Mouse (Mus musculus) heart, postnatal 0 days (tissue): Measurements from ENCODE around the gene Nxf1. TPM values are rescaled to one million over a fixed set of nuclear protein-coding genes. Genes with fewer than 3 reads are reported as not detected.
"Not testable (repeated sequence)": the region's sequence is repeated elsewhere in the genome, so short reads cannot be mapped to it uniquely, and the experiment has no call there.

Experiments used
- ATAC-seq: fragments of 200-750 bp; cut with Nextera tagmentation; 2 replicates; pipeline ENCODE4 v1.8.0; 2017; ENCODE audit warnings: low read depth, moderate number of reproducible peaks, moderate library complexity; ENCODE audit not compliant: insufficient read depth
- DNase-seq: peaks from one replicate; pipeline ENCODE4 v3.0.0-alpha.2; 2016; ENCODE audit warnings: low spot score
- H3K27ac ChIP-seq: fragments of 300-500 bp; sonication (generic); 2 replicates; pipeline ENCODE4 v1.5.1; 2014; ENCODE audit warnings: low read depth, mild to moderate bottlenecking
- H3K27me3 ChIP-seq: fragments of 300-500 bp; sonication (generic); 2 replicates; pipeline ENCODE4 v1.6.1; 2014; ENCODE audit warnings: low read length, mixed read lengths; ENCODE audit not compliant: control insufficient read depth, insufficient read depth
- H3K36me3 ChIP-seq: fragments of 300-500 bp; sonication (generic); replicated peaks from 2 replicates; pipeline ENCODE4 v1.6.1; 2014; ENCODE audit warnings: low read length, mixed read lengths; ENCODE audit not compliant: control insufficient read depth, insufficient read depth
- H3K4me1 ChIP-seq: fragments of 300-500 bp; sonication (generic); 2 replicates; pipeline ENCODE4 v1.6.1; 2014; ENCODE audit warnings: antibody characterized with exemption; ENCODE audit not compliant: control insufficient read depth, insufficient read depth
- H3K4me2 ChIP-seq: fragments of 300-500 bp; sonication (generic); 2 replicates; pipeline ENCODE4 v1.6.1; 2014; ENCODE audit warnings: low read depth, mild to moderate bottlenecking, low read length, moderate library complexity
- H3K4me3 ChIP-seq: fragments of 300-500 bp; sonication (generic); 2 replicates; pipeline ENCODE4 v1.5.1; 2014; ENCODE audit warnings: low read depth, low read length
- H3K9ac ChIP-seq: fragments of 300-500 bp; sonication (generic); replicated peaks from 2 replicates; pipeline ENCODE4 v1.6.1; 2014; ENCODE audit warnings: low read depth, low read length, mixed read lengths
- H3K9me3 ChIP-seq: fragments of 300-500 bp; sonication (generic); replicated peaks from 2 replicates; pipeline ENCODE4 v1.6.1; 2016; ENCODE audit warnings: low read length; ENCODE audit not compliant: control insufficient read depth
- CTCF ChIP-seq: IDR thresholded peaks from 2 replicates; pipeline ENCODE4 v1.5.1; 2016; ENCODE audit warnings: antibody characterized with exemption, control low read depth, low read depth
- EP300 ChIP-seq: IDR thresholded peaks from 2 replicates; pipeline ENCODE4 v1.6.1; 2016; ENCODE audit warnings: antibody characterized with exemption, low read depth
- WGBS: fragments of 180-500 bp; shearing (Covaris S2); extraction: QIAGEN DNeasy Blood & Tissue Kit; methylation state at CpG from one replicate; pipeline ENCODE4 v1.1.7; 2014; 5-methylcytosine and 5-hydroxymethylcytosine counted together
- polyA plus RNA-seq: library from polyadenylated mRNA; unstranded; fragments of >200 nt; fragmentation: Nextera tagmentation; extraction: Ambion mirVana; gene quantifications from 2 replicates; pipeline ENCODE4 v1.2.1, GENCODE M21; 2015
- total RNA-seq: library from RNA; depleted of rRNA; stranded (reverse); fragments of >200 nt; gene quantifications from 2 replicates; pipeline ENCODE4 v1.2.3, GENCODE M21; 2014; ENCODE audit warnings: low replicate concordance

Gene Nxf1
- total and polyA plus RNA-seq, 2 experiments from 2014 or later, result 42.3 to 54.8 TPM

DNA sequence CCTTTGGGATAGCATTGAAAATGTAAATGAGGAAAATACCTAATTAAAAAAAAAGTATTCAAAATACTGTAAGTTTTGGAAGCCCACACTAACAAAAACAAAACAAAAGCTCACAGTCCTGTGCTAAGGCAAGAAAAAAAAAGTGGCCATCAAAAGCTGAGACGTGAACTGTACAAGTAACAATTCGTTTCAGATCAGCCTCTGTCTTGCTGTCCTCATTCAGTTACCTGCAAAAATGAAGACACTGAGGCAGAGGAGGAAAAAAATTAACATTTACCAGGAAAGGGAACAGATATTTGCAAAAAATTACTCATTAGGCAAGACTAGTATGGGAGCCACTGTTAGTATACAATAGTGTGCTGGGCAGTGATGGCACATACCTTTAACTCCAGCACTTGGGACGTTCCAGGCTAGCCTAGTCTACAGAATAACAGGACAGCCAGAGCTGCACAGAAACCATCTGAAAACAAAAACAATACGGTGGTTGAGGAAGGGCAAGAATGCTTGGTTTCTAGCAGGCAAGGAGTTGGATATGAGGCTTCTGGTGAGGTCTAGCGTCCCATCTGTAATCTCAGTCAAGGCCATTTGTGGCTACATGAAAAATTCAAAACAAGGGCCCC is 29.3 kb upstream of the Nxf1 start:
- ATAC-seq, result no peak
- no peak overlapping the region for H3K4me2 ChIP-seq
- DNase-seq, result no peak
- H3K9me3 ChIP-seq, result no peaks in the 10 kb centered on the region
- no peak overlapping the region for H3K9ac ChIP-seq
- H3K27me3 ChIP-seq, result no peaks in the 10 kb centered on the region
- 23% methylated on average over 5 of the region's 5 CpGs for WGBS
- no peak overlapping the region for H3K4me3 ChIP-seq
- H3K36me3 ChIP-seq, result peaks cover 30% of the 10 kb centered on the region
- no peak overlapping the region for H3K27ac ChIP-seq
- TF ChIP-seq EP300 (no peak), CTCF (no peak)
- peaks cover 14% of the 10 kb centered on the region; the same call in 1 of the 2 replicates for H3K4me1 ChIP-seq

DNA sequence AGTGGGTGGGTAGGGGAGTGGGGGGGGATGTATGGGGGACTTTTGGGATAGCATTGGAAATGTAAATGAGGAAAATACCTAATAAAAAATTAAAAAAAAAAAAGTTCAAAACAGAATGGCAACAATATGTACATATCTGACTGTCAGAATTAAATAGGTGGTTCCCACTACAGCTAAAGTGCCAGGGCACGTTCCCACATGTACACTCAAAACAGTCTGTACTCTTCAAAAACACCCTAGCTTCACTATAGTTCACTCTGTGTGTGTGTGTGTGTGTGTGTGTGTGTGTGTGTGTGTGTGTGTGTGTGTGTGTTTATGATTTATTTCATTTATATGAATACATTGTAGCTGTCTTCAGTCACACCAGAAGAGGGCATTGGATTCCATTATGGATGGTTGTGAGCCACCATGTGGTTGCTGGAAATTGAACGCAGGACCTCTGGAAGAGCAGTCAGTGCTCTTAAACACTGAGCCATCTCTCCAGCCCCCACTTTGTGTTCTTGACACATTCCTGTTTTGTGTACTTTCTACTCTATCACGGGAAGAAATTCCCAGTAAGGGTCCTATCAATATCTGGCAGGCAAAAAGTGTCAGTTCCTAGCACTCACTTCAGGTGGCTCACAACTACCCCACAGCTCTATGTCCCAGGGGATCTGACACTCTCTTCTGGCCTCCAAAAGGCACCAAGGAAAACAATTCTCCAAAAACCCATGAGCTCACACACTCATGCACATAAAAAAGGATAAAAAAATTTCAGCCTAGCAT is 28.4 kb upstream of the Nxf1 start:
- not testable (repeated sequence) for H3K9ac ChIP-seq, H3K4me2 ChIP-seq, H3K9me3 ChIP-seq, H3K27ac ChIP-seq, H3K27me3 ChIP-seq, DNase-seq, H3K4me3 ChIP-seq, ATAC-seq
- WGBS, result 40% methylated on average over 3 of the region's 3 CpGs
- peaks cover 30% of the 10 kb centered on the region for H3K36me3 ChIP-seq
- H3K4me1 ChIP-seq, result peaks cover 14% of the 10 kb centered on the region; the same call in 1 of the 2 replicates

DNA sequence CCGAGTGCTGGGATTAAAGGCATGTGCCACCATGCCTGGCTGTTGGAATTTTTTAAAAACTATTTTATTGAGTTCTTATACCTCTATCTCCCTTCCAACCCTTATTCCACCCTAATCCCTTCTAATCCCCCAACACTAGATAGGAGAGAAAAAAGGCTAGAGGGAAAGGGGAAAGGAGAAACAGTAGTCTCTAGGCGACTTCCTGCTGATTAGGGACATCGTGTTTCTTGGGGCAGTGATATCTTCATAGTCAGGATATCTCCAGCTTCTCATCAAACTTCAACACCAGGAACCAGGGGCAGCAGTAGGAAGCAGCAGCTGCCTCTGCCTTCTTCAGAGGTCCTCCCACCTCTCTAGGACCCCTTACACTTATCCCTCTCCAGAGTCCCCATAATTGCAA is 22.5 kb upstream of the Nxf1 start:
- no peak for TF ChIP-seq CTCF
- TF ChIP-seq EP300, result no peak
- DNase-seq (no peak), ATAC-seq (no peak)
- Histone ChIP-seq H3K9me3 (no peaks in the 10 kb centered on the region), H3K4me2 (no peak overlapping the region), H3K4me1 (peaks cover 5% of the 10 kb centered on the region; the same call in 1 of the 2 replicates), H3K9ac (no peak overlapping the region), H3K36me3 (peaks cover 17% of the 10 kb centered on the region), H3K27me3 (no peaks in the 10 kb centered on the region), H3K4me3 (no peak overlapping the region), H3K27ac (no peak overlapping the region)
- 50% methylated on average over 3 of the region's 3 CpGs for WGBS

DNA sequence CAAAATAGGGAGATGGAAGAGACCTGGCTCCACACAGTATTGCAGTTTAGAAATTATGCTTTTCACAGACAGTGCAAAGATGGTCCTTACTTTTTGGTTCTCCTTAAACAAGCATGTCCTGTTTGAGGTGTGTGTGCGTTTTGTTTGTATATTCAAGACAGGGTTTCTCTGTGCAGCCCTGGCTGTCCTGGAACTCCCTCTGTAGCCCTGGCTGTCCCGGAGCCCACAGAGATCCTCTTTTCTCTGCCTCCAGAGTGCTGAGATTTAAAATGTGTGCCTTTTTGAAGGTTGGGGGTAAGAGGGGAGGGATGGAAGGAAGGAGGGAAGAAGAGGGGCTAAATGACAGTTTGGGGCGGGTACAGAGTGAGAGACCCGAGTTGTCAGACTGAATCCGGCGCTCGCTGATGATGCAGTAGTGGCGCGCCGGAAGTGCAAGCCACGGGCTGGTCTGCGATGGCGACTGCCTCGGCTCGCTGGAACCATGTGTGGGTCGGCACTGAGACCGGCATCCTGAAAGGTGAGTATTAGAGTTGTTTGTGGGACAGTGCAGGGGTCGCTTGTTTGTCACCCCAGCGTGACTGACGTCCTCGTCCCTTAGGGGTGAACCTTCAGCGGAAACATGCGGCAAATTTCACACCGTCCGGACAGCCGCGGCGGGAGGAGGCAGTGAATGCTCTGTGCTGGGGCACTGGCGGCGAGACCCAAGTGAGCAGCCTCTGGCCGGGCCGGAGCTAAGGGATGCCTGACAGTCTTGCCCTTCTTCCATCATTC is 21.3 kb upstream of the Nxf1 start, which contains the start of gene Wdr74:
TSS of gene Wdr74 (plus strand) at position 439 of the 771 bp plus-strand sequence.
- DNase-seq (peak; percentile 80), ATAC-seq (peak; percentile 93)
- TF ChIP-seq CTCF (no peak), EP300 (no peak)
- Histone ChIP-seq H3K4me2 (peak within 1 kb of the TSS; percentile 92), H3K27me3 (no peaks in the 10 kb centered on the region), H3K4me1 (peaks cover 5% of the 10 kb centered on the region), H3K36me3 (peaks cover 26% of the 10 kb centered on the region), H3K9me3 (no peaks in the 10 kb centered on the region), H3K9ac (peak within 1 kb of the TSS; percentile 74), H3K27ac (peak within 1 kb of the TSS; percentile 70), H3K4me3 (peak within 1 kb of the TSS; percentile 80)
- WGBS, result 0% methylated on average over 32 of the region's 32 CpGs

DNA sequence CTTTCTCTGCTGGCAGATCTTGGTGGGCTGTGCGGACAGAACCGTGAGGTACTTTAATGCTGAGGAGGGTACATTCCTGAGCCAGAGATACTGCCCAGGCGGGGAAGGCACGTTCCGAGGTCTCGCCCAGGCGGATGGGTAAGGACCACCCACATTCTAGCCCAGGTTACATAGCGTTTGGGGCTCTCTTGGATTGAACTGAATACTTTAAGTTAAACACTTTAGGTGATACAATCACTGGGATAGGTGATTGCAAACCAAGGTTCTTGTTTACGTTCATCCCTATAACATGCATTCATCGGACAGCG is 20.8 kb upstream of the Nxf1 start:
- TF ChIP-seq CTCF (no peak), EP300 (no peak)
- peak; percentile 37 for ATAC-seq
- no peak for DNase-seq
- peak overlapping the region; percentile 70 for H3K27ac ChIP-seq
- H3K4me2 ChIP-seq, result peak overlapping the region; percentile 92
- H3K9ac ChIP-seq, result peak overlapping the region; percentile 74
- H3K36me3 ChIP-seq, result peaks cover 26% of the 10 kb centered on the region
- H3K4me1 ChIP-seq, result peaks cover 5% of the 10 kb centered on the region
- no peaks in the 10 kb centered on the region for H3K27me3 ChIP-seq
- H3K4me3 ChIP-seq, result peak overlapping the region; percentile 80
- 3% methylated on average over 11 of the region's 11 CpGs for WGBS
- no peaks in the 10 kb centered on the region for H3K9me3 ChIP-seq
